In genomic region chr14:77037832-77038425, GRCm38 (mm10) we compare ENCODE assay signal across 14 mouse cellular contexts. TPM values are rescaled to one million over a fixed set of nuclear protein-coding genes. Genes with fewer than 3 reads are reported as not detected.
DNase-seq lines count a peak whose midpoint lies in the region; ATAC-seq and TF ChIP-seq lines count a peak whose summit lies in the region.
"Had no signal": no experiment of that assay in that cellular context is flagged by ENCODE, and none has a peak within 500 bp of the region (broad histone marks: within the 10 kb centered on the region; RNA-seq: fewer than 3 reads in every experiment).

No protein-coding gene starts in this region.

- DNase-seq in layer of hippocampus, adult 2 months (ENCODE audit: low spot score in 2 of 2): no peak
- DNase-seq in layer of hippocampus, postnatal 36 days: no peak
- peak; percentile 12 to 25 for DNase-seq in B cell, adult 2 months
- DNase-seq in adrenal gland, postnatal 14 days: peak; percentile 41
- DNase-seq in hindbrain, embryonic 10.5 days (ENCODE audit: low spot score): no peak
- no peak for DNase-seq in spleen, postnatal 4 days (ENCODE audit: low spot score in 2 of 2)
- DNase-seq in forebrain, embryonic 14.5 days (ENCODE audit: low spot score): no peak
- DNase-seq: cerebellum, postnatal 25 days; kidney, postnatal 14 days had no signal

- no peak overlapping the region for H3K4me3 ChIP-seq in layer of hippocampus, adult 2 months
- H3K4me3 ChIP-seq in macrophage (ENCODE audit: inconsistent target): peak overlapping the region; percentile 33; the same call in 1 of the 2 replicates
- no peak overlapping the region for H3K4me3 ChIP-seq in hindbrain, embryonic 10.5 days
- H3K4me3 ChIP-seq in forebrain, embryonic 14.5 days (ENCODE audit: low read depth, low read length): no peak overlapping the region
- H3K4me3 ChIP-seq: heart, embryonic 10.5 days; hindbrain, embryonic 13.5 days; neural tube, embryonic 12.5 days had no signal

- H3K4me2 ChIP-seq in forebrain, embryonic 14.5 days (ENCODE audit: low read length): no peak overlapping the region
- H3K4me2 ChIP-seq: hindbrain, embryonic 13.5 days; neural tube, embryonic 12.5 days had no signal

- H3K36me3 ChIP-seq in macrophage (ENCODE audit: inconsistent target): no peaks in the 10 kb centered on the region
- no peaks in the 10 kb centered on the region for H3K36me3 ChIP-seq in hindbrain, embryonic 10.5 days
- H3K36me3 ChIP-seq in forebrain, embryonic 14.5 days (ENCODE audit: control insufficient read depth, insufficient read depth, low read length): no peaks in the 10 kb centered on the region
- H3K36me3 ChIP-seq: heart, embryonic 10.5 days; hindbrain, embryonic 13.5 days; neural tube, embryonic 12.5 days had no signal

- peaks cover 20% of the 10 kb centered on the region for H3K79me2 ChIP-seq in macrophage (ENCODE audit: inconsistent target)

- H3K9ac ChIP-seq in forebrain, embryonic 14.5 days (ENCODE audit: low read length): no peak overlapping the region
- H3K9ac ChIP-seq: hindbrain, embryonic 13.5 days; neural tube, embryonic 12.5 days had no signal

- peaks cover 26% of the 10 kb centered on the region for H3K4me1 ChIP-seq in hindbrain, embryonic 10.5 days (replicated peaks)
- H3K4me1 ChIP-seq in forebrain, embryonic 14.5 days (ENCODE audit: control insufficient read depth, insufficient read depth, low read length): no peaks in the 10 kb centered on the region

- no peaks in the 10 kb centered on the region for H3K9me3 ChIP-seq in hindbrain, embryonic 10.5 days
- no peaks in the 10 kb centered on the region for H3K9me3 ChIP-seq in forebrain, embryonic 14.5 days (replicated peaks; ENCODE audit: control insufficient read depth, low read length)
- H3K9me3 ChIP-seq: heart, embryonic 10.5 days; hindbrain, embryonic 13.5 days; megakaryocyte, embryonic 14.5 days; neural tube, embryonic 12.5 days had no signal

- no peak for TF ChIP-seq CTCF in layer of hippocampus, adult 2 months (conservative IDR thresholded peaks at IDR 0.05)

- peak overlapping the region; percentile 57; the same call in 1 of the 2 replicates for H3K27ac ChIP-seq in layer of hippocampus, adult 2 months
- H3K27ac ChIP-seq in macrophage: peak overlapping the region; percentile 93
- no peak overlapping the region for H3K27ac ChIP-seq in hindbrain, embryonic 10.5 days
- H3K27ac ChIP-seq in forebrain, embryonic 14.5 days (ENCODE audit: low read depth, low read length): no peak overlapping the region
- H3K27ac ChIP-seq: heart, embryonic 10.5 days; hindbrain, embryonic 13.5 days; neural tube, embryonic 12.5 days had no signal

- ATAC-seq in forebrain, embryonic 14.5 days: no peak

- 16% methylated on average over 8 of the region's 8 CpGs for WGBS in macrophage (ENCODE audit: missing documents)
- 69% methylated on average over 8 of the region's 8 CpGs for WGBS in hindbrain, embryonic 10.5 days
- WGBS in forebrain, embryonic 14.5 days: 76% methylated on average over 8 of the region's 8 CpGs

- H3K27me3 ChIP-seq in hindbrain, embryonic 10.5 days (ENCODE audit: insufficient read depth, poor library complexity, severe bottlenecking): peaks cover 5% of the 10 kb centered on the region; the same call in 1 of the 2 replicates
- no peaks in the 10 kb centered on the region for H3K27me3 ChIP-seq in forebrain, embryonic 14.5 days (replicated peaks; ENCODE audit: control insufficient read depth, insufficient read depth, low read length)
- H3K27me3 ChIP-seq: hindbrain, embryonic 13.5 days; neural tube, embryonic 12.5 days had no signal

RNA-seq across cellular contexts. Expression of gene Lacc1, which starts 1.2 kb away (rescaled TPM):
- total RNA-seq in layer of hippocampus, adult 2 months (2021): 1 to 10 TPM; 4.7 to 5.5 TPM
- total RNA-seq in layer of hippocampus, postnatal 36 days (2021): 1 to 10 TPM; 3.9 to 4.2 TPM
- 7.3 and 7.8 TPM in 2 replicates for total RNA-seq in adrenal gland, postnatal 14 days (2021)
- 1,000 to 10,000 TPM in 14 of 26 experiments, 100 to 1,000 TPM in 12; 469 to 2,639 (median 1,159) TPM for total RNA-seq in macrophage (2018; cell fraction: chromatin; rRNA removed)
- total RNA-seq in macrophage (2018; cell fraction: cytosol; rRNA removed): 100 to 1,000 TPM; 141 to 404 (median 269) TPM
- total RNA-seq in macrophage (2018; cell fraction: nucleus; rRNA removed): 1,000 to 10,000 TPM in 12 of 26 experiments, 100 to 1,000 TPM in 14; 321 to 1,955 (median 905) TPM
- polyA plus RNA-seq in macrophage (2018): 77.8 to 162 TPM (median 129 TPM) in 3 replicates
- polyA plus RNA-seq in hindbrain, embryonic 10.5 days (2016; fragmentation: Nextera tagmentation; extraction: Ambion mirVana): 4.3 and 5.3 TPM in 2 replicates
- 1.6 TPM in 2 replicates for polyA plus RNA-seq in forebrain, embryonic 14.5 days (2014; fragmentation: Nextera tagmentation; extraction: Ambion mirVana)

RNA-seq across cellular contexts. Expression of gene Ccdc122, which starts 1.4 kb away (rescaled TPM):
- total RNA-seq in layer of hippocampus, adult 2 months (2021): 1 to 10 TPM; 1.2 to 1.7 TPM
- 1 to 10 TPM; 1.2 to 1.7 TPM for total RNA-seq in layer of hippocampus, postnatal 36 days (2021)
- total RNA-seq in adrenal gland, postnatal 14 days (2021): 4.1 and 4.9 TPM in 2 replicates
- total RNA-seq in macrophage (2018; cell fraction: chromatin; rRNA removed): 1 to 10 TPM in 24 of 26 experiments, under 1 TPM in 1, not detected in 1; 0.83 to 4.4 (median 2.4) TPM
- total RNA-seq in macrophage (2018; cell fraction: cytosol; rRNA removed): 1 to 10 TPM; 1.5 to 4.3 (median 2.5) TPM
- 1 to 10 TPM in 22 of 26 experiments, under 1 TPM in 4; 0.63 to 7.0 (median 2.2) TPM for total RNA-seq in macrophage (2018; cell fraction: nucleus; rRNA removed)
- 1.9 to 14.8 TPM (median 5.5 TPM) in 3 replicates for polyA plus RNA-seq in macrophage (2018)
- polyA plus RNA-seq in hindbrain, embryonic 10.5 days (2016; fragmentation: Nextera tagmentation; extraction: Ambion mirVana): 0.95 TPM in 2 replicates
- polyA plus RNA-seq in forebrain, embryonic 14.5 days (2014; fragmentation: Nextera tagmentation; extraction: Ambion mirVana): 0.64 and 0.90 TPM in 2 replicates

Comparison
In these comparisons a context has a peak if more than half of its experiments do, and no peak if none do; other contexts are left out.
1. DNase-seq: peak in B cell, adult 2 months (2 of 2) and adrenal gland, postnatal 14 days (single experiment); none in layer of hippocampus, adult 2 months (0 of 2), layer of hippocampus, postnatal 36 days (0 of 2), hindbrain, embryonic 10.5 days (single experiment), spleen, postnatal 4 days (0 of 2) and forebrain, embryonic 14.5 days (single experiment).
2. H3K27ac ChIP-seq: peak in layer of hippocampus, adult 2 months (single experiment) and macrophage (single experiment); none in hindbrain, embryonic 10.5 days (single experiment) and forebrain, embryonic 14.5 days (single experiment).